Mouse (Mus musculus): ENCODE data around the gene 1300017J02Rik. TPM values are rescaled to one million over a fixed set of nuclear protein-coding genes. Genes with fewer than 3 reads are reported as not detected.
"Not testable (repeated sequence)": the region's sequence is repeated elsewhere in the genome, so short reads cannot be mapped to it uniquely, and the experiment has no call there.

The 1300017J02Rik gene
- polyA plus RNA-seq (2016; fragmentation: Nextera tagmentation; extraction: Ambion mirVana), result 3.8 and 5.7 TPM in 2 replicates

DNA sequence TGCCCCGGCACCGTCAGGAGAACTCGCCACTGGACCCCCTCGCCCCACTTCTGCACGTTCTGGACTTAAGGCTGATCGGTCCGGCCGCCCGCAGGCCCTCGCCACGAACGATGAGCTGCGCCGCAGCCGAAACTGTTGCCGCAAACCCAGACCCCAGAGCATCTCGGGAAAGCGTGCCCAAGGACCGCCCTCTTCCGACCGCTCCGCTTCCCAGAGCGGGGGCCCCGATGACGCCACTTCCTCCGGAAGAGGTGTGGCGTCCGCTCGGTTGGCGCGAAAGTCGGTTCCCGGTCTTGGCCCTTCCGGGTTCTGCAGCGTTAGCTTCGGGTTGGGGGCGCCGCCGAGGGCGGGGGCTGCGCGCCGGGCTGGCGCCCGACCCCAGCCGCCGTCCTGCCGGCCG, at the start of gene 1300017J02Rik, which contains the start of gene Topbp1:
Gene 1300017J02Rik (minus strand): TSS at position 156 of the 400 bp plus-strand sequence.
Gene Topbp1 (plus strand): TSS at position 289 of the 400 bp plus-strand sequence.
- H3K4me3 ChIP-seq, result peak within 1 kb of the TSS; percentile 98
- no peaks in the 10 kb centered on the region for H3K9me3 ChIP-seq
- no peaks in the 10 kb centered on the region for H3K27me3 ChIP-seq
- peaks cover 11% of the 10 kb centered on the region; the same call in 1 of the 2 replicates for H3K4me1 ChIP-seq
- peak within 1 kb of the TSS; percentile 90 for H3K27ac ChIP-seq
- H3K4me2 ChIP-seq (replicated peaks), result peak within 1 kb of the TSS; percentile 64
- under 1% methylated on average over 47 of the region's 49 CpGs for WGBS
- peak within 1 kb of the TSS; percentile 90 for H3K9ac ChIP-seq
- peaks cover 19% of the 10 kb centered on the region for H3K36me3 ChIP-seq
- ATAC-seq (ENCODE audit: insufficient number of reproducible peaks, insufficient read depth, low FRiP score, low TSS enrichment), result peak; percentile 93

DNA sequence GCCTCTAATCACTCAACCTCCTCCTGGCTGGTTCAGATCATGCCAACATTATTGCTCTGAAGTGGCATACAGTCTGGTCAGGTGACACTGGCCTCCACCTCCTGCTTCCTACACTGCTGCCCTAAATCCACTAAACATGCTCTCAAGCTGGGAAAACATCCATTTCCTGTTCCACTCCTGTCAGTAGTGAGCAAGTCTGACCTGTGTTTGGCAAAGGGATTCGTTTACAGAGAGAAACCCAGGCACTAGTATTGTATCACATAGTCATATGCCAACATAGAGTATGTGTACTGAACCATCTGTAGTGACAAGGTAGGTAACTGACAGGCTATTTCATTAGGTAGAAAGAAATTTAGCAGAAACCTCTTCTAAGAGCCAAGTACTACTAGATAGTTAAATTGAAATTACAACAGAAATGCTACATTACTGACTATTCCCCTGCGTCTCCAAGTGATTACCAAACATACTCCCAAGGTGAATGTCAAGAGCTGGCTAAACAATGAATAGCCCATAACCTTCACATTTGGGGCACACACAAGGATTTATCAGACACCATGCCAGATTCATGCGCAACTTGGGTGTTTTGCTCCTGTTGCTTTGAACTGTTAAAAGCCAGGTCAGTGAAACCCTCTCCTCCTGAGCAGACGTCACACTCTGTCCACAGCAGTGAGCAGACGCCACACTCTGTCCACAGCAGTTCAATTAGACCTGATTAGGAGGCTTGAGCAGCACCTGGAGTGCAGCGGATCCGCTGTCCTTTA, 48.8 kb upstream of the 1300017J02Rik start:
- not testable (repeated sequence) for H3K4me2 ChIP-seq (replicated peaks); H3K9ac ChIP-seq; H3K9me3 ChIP-seq; H3K4me1 ChIP-seq; ATAC-seq (ENCODE audit: insufficient number of reproducible peaks, insufficient read depth, low FRiP score, low TSS enrichment); H3K27me3 ChIP-seq; H3K27ac ChIP-seq; H3K4me3 ChIP-seq
- H3K36me3 ChIP-seq, result peaks cover 50% of the 10 kb centered on the region
- 80% methylated on average over 7 of the region's 7 CpGs for WGBS

DNA sequence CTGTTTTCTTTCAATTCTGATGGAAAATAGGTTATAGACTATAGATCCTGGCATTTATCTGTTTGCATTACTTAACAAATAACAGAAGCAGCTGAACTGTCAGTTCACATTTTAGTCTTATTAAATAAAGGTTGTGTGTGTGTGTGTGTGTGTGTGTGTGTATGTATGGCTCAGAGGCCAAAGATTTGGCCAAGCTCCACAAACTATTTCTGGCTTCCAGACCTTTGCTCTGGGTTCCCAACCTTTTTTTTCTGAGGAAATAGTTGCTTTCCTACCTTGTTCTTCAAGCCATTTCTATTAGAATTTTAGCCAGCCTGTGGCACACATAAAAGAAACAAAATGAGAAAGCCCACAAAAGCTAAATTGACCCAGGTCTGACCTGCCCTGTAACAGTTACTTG, 43.9 kb upstream of the 1300017J02Rik start:
- H3K4me1 ChIP-seq, result no peaks in the 10 kb centered on the region
- H3K36me3 ChIP-seq, result peaks cover 57% of the 10 kb centered on the region
- H3K27me3 ChIP-seq, result no peaks in the 10 kb centered on the region

DNA sequence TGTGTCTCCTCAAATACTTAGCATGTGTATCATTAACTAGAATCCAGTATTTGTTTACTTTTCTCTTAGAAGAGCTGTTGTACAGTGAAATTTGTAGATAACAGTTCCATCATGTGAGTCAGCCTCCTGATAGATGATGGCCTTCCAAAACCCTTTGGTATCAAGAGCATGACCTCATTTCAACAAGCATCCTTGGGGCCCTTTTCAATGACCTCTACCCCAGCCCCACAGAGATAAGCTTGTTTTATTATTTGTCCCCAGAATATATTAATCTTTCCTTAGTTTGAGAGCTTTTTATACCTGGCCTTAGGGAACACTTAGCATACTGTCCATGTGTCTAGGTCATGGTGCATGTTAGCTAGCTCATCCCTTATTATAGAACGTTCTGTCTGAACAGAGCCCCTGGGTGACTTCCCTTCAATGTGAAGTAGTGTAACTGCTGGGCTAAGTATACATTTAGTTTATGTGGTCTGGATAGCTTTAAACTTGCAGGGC, 43.2 kb upstream of the 1300017J02Rik start:
- H3K4me2 ChIP-seq (replicated peaks), result no peak overlapping the region
- H3K36me3 ChIP-seq, result peaks cover 64% of the 10 kb centered on the region
- ATAC-seq (ENCODE audit: insufficient number of reproducible peaks, insufficient read depth, low FRiP score, low TSS enrichment), result no peak
- no peaks in the 10 kb centered on the region for H3K27me3 ChIP-seq
- H3K27ac ChIP-seq, result no peak overlapping the region
- no peaks in the 10 kb centered on the region for H3K4me1 ChIP-seq
- no peaks in the 10 kb centered on the region for H3K9me3 ChIP-seq
- H3K9ac ChIP-seq, result no peak overlapping the region
- H3K4me3 ChIP-seq, result no peak overlapping the region
- 85% methylated on average over 1 of the region's 1 CpGs for WGBS

More for the DNA sequence above, 43.9 kb upstream of the 1300017J02Rik start:
- Histone ChIP-seq H3K9me3 (no peaks in the 10 kb centered on the region), H3K9ac (no peak overlapping the region), H3K27ac (no peak overlapping the region), H3K4me2 (replicated peaks) (no peak overlapping the region), H3K4me3 (no peak overlapping the region)
- ATAC-seq (ENCODE audit: insufficient number of reproducible peaks, insufficient read depth, low FRiP score, low TSS enrichment), result no peak

DNA sequence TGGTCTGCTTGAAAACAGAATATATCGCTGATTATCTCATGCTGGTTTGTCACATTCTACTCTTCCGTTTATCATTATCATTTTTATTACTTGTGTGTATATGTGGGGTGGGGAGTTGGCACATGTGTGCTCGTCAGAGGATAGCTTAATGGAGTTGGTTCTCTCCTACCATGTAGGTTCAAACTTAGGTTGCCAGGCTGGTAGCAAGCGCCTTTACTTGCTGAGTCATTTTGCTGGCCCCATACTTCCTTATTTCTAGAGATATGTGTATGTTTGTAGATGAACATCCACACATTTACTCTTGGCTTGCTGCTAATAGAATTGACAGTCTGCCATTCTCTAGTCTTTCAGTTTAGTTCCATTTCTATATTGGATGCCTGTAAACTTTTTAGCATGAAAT, 42.2 kb upstream of the 1300017J02Rik start:
- Histone ChIP-seq H3K9ac (no peak overlapping the region), H3K4me1 (no peaks in the 10 kb centered on the region), H3K27me3 (no peaks in the 10 kb centered on the region), H3K9me3 (no peaks in the 10 kb centered on the region), H3K27ac (no peak overlapping the region), H3K4me3 (no peak overlapping the region), H3K4me2 (replicated peaks) (no peak overlapping the region), H3K36me3 (peaks cover 71% of the 10 kb centered on the region)
- ATAC-seq (ENCODE audit: insufficient number of reproducible peaks, insufficient read depth, low FRiP score, low TSS enrichment), result no peak
- WGBS, result 92% methylated on average over 4 of the region's 4 CpGs

DNA sequence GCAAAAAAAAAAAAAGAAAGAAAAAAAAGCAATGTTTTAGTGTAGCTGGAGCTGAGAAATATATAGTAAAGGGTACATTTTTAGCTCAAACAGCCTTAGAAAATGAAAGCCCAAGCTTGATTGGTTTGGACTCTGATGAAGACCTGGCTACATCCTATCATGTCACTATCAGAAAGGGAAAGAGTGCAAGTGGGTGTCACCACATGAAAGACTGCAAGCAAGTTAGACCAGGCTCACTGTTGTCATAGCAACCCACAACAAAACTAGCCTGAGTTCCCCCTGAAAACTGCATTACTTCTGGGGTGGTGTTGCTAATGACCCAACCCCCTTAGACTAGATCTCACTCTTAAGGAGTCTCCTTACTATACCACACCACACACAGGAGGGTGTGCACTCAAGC, 32.0 kb upstream of the 1300017J02Rik start:
- Histone ChIP-seq H3K36me3 (peaks cover 86% of the 10 kb centered on the region), H3K9ac (no peak overlapping the region), H3K27ac (no peak overlapping the region), H3K4me3 (no peak overlapping the region), H3K27me3 (no peaks in the 10 kb centered on the region), H3K9me3 (no peaks in the 10 kb centered on the region), H3K4me2 (replicated peaks) (no peak overlapping the region), H3K4me1 (no peaks in the 10 kb centered on the region)
- no peak for ATAC-seq (ENCODE audit: insufficient number of reproducible peaks, insufficient read depth, low FRiP score, low TSS enrichment)

DNA sequence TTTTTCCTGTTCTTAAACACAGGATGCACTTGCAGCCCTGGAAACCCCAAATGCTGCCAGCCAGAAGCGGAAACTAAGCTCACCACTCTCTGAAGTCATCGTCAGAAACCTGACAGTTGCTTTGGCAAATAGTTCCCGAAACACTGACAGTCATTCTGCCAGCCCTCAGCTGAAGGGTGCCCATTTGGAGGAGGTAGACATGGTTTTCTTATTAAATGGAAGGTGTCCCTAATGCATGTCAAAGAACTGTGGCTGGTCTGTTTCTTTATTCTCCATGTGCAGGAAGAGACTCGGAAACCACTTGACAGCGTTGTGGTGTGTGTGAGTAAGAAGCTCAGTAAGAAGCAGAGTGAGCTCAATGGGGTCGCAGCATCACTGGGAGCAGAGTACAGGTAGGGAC, 27.8 kb upstream of the 1300017J02Rik start:
- peaks cover 81% of the 10 kb centered on the region for H3K36me3 ChIP-seq
- H3K4me2 ChIP-seq (replicated peaks), result no peak overlapping the region
- no peak for ATAC-seq (ENCODE audit: insufficient number of reproducible peaks, insufficient read depth, low FRiP score, low TSS enrichment)
- no peak overlapping the region for H3K4me3 ChIP-seq
- 92% methylated on average over 6 of the region's 6 CpGs for WGBS
- H3K9me3 ChIP-seq, result no peaks in the 10 kb centered on the region
- H3K9ac ChIP-seq, result no peak overlapping the region
- no peaks in the 10 kb centered on the region for H3K27me3 ChIP-seq
- no peak overlapping the region for H3K27ac ChIP-seq
- H3K4me1 ChIP-seq, result no peaks in the 10 kb centered on the region

DNA sequence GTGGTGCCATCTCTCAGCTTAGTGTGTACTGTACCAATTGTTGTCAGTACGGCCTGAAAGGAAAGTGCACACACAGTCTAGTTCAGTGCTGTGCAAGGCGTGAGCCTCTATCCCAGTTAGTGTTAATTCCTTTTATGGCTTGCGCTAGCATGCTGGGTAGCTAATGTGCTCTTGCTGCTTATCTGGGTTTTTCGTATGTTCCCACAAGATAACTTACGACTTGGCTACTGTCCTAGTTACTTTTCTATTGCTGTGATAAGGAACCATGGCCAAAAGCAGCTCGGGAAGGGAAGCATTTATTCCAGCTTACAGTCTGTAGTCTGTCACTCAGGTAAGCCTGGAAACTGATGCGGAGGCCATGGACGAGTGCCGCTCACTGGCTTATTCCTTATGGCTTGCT, 21.6 kb upstream of the 1300017J02Rik start:
- WGBS, result 91% methylated on average over 9 of the region's 9 CpGs
- Histone ChIP-seq H3K4me2 (replicated peaks) (no peak overlapping the region), H3K36me3 (peaks cover 78% of the 10 kb centered on the region), H3K4me3 (no peak overlapping the region), H3K9ac (no peak overlapping the region), H3K27me3 (no peaks in the 10 kb centered on the region), H3K4me1 (no peaks in the 10 kb centered on the region), H3K27ac (no peak overlapping the region), H3K9me3 (no peaks in the 10 kb centered on the region)
- ATAC-seq (ENCODE audit: insufficient number of reproducible peaks, insufficient read depth, low FRiP score, low TSS enrichment), result no peak

DNA sequence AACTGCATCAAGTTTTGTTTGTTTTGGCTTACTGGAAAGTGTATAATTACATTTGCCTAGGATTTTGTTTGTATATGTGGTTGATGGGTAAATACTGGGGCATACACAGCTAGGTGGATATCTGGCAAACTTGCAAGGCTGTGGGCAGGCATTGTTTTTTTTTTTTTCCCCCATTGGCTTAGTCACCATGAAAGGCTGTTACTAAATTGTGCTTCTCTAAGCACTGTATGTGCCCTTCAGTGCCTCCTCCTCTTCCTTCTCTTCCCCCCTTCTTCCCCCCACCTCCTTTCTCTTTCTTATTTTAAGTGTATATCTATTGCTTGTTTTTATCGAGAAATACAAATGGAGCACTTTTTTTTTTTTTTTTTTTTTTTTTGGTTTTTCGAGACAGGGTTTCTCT, 19.8 kb upstream of the 1300017J02Rik start:
- H3K36me3 ChIP-seq, result peaks cover 86% of the 10 kb centered on the region
- H3K27ac ChIP-seq, result no peak overlapping the region
- H3K9ac ChIP-seq, result no peak overlapping the region
- H3K9me3 ChIP-seq, result no peaks in the 10 kb centered on the region
- H3K4me3 ChIP-seq, result no peak overlapping the region
- no peak overlapping the region for H3K4me2 ChIP-seq (replicated peaks)
- ATAC-seq (ENCODE audit: insufficient number of reproducible peaks, insufficient read depth, low FRiP score, low TSS enrichment), result no peak
- 71% methylated on average over 1 of the region's 2 CpGs for WGBS
- no peaks in the 10 kb centered on the region for H3K27me3 ChIP-seq
- H3K4me1 ChIP-seq, result no peaks in the 10 kb centered on the region

DNA sequence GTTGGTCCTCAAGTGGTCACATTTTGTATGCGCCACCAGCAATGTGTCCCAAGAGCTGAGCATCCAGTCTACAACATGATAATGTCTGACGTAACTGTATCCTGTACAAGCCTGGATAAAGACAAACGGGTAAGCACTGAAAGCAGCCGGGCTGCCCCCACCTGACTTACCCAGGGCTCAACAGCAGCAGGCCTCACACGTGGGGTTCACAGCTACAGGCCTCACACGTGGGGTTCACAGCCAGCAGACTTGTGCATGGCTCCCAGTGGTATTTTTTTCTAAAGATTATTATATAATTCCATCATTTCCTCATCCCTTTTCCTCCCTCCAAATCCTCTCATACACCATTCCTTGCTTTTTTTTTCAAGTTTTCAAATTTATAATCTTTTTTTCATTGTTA, 5.0 kb upstream of the 1300017J02Rik start:
- no peak overlapping the region for H3K9ac ChIP-seq
- no peaks in the 10 kb centered on the region for H3K9me3 ChIP-seq
- ATAC-seq (ENCODE audit: insufficient number of reproducible peaks, insufficient read depth, low FRiP score, low TSS enrichment), result no peak
- peaks cover 11% of the 10 kb centered on the region; the same call in 1 of the 2 replicates for H3K4me1 ChIP-seq
- H3K27ac ChIP-seq, result no peak overlapping the region
- no peak overlapping the region for H3K4me2 ChIP-seq (replicated peaks)
- peaks cover 49% of the 10 kb centered on the region for H3K36me3 ChIP-seq
- no peaks in the 10 kb centered on the region for H3K27me3 ChIP-seq
- no peak overlapping the region for H3K4me3 ChIP-seq
- WGBS, result 87% methylated on average over 6 of the region's 6 CpGs

DNA sequence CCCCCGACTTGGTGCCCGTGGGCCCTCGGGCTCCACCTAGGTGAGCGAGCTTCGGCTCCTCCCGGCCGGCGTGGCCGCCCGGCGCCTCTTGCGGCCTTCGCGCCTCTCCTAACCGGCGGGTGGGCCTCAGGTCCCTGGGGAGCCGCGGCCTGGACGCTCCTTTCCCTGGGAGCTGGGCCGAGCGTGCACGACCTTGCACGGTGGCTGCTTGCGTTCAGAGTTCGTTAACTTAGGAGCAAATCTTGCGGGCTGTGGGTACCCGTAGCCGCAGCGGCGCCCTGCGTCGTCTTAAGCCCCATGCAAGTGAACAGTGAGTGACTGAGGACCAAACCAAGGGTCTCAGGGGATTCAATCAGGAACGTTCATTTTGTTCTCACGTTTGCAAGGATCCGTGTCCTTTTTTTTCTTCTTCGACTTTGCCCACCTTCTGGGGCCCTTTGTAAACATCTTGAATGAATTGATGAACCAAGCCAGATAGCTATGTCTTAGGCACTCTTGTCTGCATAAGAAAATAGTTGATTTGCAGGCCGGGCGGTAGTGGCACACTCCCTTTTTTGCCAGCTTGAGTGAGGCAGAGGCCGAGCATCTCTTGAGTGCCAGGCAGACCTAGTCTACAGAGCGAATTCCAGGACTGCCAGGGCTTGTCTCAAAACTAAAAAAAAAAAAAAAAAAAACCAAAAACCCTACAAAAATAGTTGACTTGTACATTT, 605 bp upstream of the 1300017J02Rik start:
- H3K36me3 ChIP-seq, result peaks cover 22% of the 10 kb centered on the region
- H3K4me2 ChIP-seq (replicated peaks), result peak overlapping the region; percentile 64
- H3K9ac ChIP-seq, result peak overlapping the region; percentile 90
- WGBS, result 1% methylated on average over 39 of the region's 40 CpGs
- H3K27ac ChIP-seq, result peak overlapping the region; percentile 90
- no peaks in the 10 kb centered on the region for H3K9me3 ChIP-seq
- H3K4me3 ChIP-seq, result peak overlapping the region; percentile 98
- peak; percentile 67 for ATAC-seq (ENCODE audit: insufficient number of reproducible peaks, insufficient read depth, low FRiP score, low TSS enrichment)
- H3K27me3 ChIP-seq, result no peaks in the 10 kb centered on the region
- peaks cover 11% of the 10 kb centered on the region; the same call in 1 of the 2 replicates for H3K4me1 ChIP-seq

DNA sequence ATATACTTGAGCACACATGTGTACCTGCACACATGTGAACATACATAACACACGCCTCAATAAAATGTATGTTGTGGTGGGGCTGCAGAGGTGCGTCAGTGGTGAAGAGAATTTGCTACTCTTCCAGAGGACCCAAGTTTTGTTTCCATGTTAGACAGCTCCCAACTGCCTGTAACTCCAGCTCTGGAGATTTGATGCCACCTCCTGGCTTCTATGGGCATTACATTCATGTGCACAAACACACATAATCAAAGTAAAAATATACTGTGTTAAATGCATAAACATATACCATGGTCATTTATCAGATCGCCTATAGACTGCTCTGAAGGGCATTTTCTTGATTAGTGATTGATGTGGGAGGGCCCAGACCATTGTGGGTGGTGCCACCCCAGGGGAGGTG, 2.2 kb downstream of the 1300017J02Rik start:
- no peaks in the 10 kb centered on the region for H3K9me3 ChIP-seq
- 64% methylated on average over 3 of the region's 3 CpGs for whole genome bisulfite sequencing
- ATAC-seq (ENCODE audit: insufficient number of reproducible peaks, insufficient read depth, low FRiP score, low TSS enrichment), result no peak
- H3K27me3 ChIP-seq, result no peaks in the 10 kb centered on the region
- H3K4me2 ChIP-seq (replicated peaks), result no peak overlapping the region
- H3K9ac ChIP-seq, result no peak overlapping the region
- H3K4me3 ChIP-seq, result no peak overlapping the region
- H3K27ac ChIP-seq, result no peak overlapping the region
- H3K36me3 ChIP-seq, result 0 out of 2 replicates have a peak, but pooled peaks cover 2% of the 10 kb centered on the region
- peaks cover 11% of the 10 kb centered on the region; the same call in 1 of the 2 replicates for H3K4me1 ChIP-seq

Data from embryonic facial prominence, embryonic 12.5 days (tissue).